Mouse (Mus musculus): ENCODE measurements around the gene Vps13d.

The Vps13d gene

GRCm38 (mm10) chr4:145073728-145074127 lies 121.1 kb downstream of the Vps13d start:
- no peak for DNase-seq

- DNase-seq, result no peak
These were observed 122.9 kb downstream of the Vps13d start for GRCm38 (mm10) chr4:145071942-145072341.

GRCm38 (mm10) chr4:145067019-145067680 lies 127.7 kb downstream of the Vps13d start:
- no peak for DNase-seq

GRCm38 (mm10) chr4:145066336-145067018 lies 128.3 kb downstream of the Vps13d start:
- DNase-seq, result no peak

- no peak for DNase-seq
These were observed 135.9 kb downstream of the Vps13d start for GRCm38 (mm10) chr4:145058749-145059442.

GRCm38 (mm10) chr4:145056346-145056745 lies 138.5 kb downstream of the Vps13d start:
- no peak for DNase-seq

- no peak for DNase-seq
These were observed 139.0 kb downstream of the Vps13d start for GRCm38 (mm10) chr4:145055792-145056191.

GRCm38 (mm10) chr4:145054369-145054768 lies 140.4 kb downstream of the Vps13d start:
- DNase-seq, result no peak

- DNase-seq, result no peak
These were observed 142.1 kb downstream of the Vps13d start for GRCm38 (mm10) chr4:145052697-145053096.

GRCm38 (mm10) chr4:145052282-145052681 lies 142.5 kb downstream of the Vps13d start:
- peak in 1 of 2 experiments; percentile 11 for DNase-seq

- DNase-seq, result no peak
These were observed 143.4 kb downstream of the Vps13d start for GRCm38 (mm10) chr4:145051209-145051969.

GRCm38 (mm10) chr4:145050518-145051208 lies 144.1 kb downstream of the Vps13d start:
- DNase-seq, result peak; percentile 53 to 59

- DNase-seq, result no peak
These were observed 146.8 kb downstream of the Vps13d start for GRCm38 (mm10) chr4:145047964-145048363.

GRCm38 (mm10) chr4:145046032-145046401 lies 148.8 kb downstream of the Vps13d start:
- DNase-seq, result no peak

- DNase-seq, result no peak
These were observed 149.3 kb downstream of the Vps13d start for GRCm38 (mm10) chr4:145045312-145046031.

- no peak for DNase-seq
These were observed 153.5 kb downstream of the Vps13d start for GRCm38 (mm10) chr4:145041223-145041870.

- peak; percentile 48 to 53 for DNase-seq
These were observed 157.0 kb downstream of the Vps13d start for GRCm38 (mm10) chr4:145037631-145038416.

- DNase-seq, result no peak
These were observed 157.8 kb downstream of the Vps13d start for GRCm38 (mm10) chr4:145037006-145037405.

GRCm38 (mm10) chr4:145035450-145035849 lies 159.4 kb downstream of the Vps13d start:
- no peak for DNase-seq

GRCm38 (mm10) chr4:145034506-145035243 lies 160.1 kb downstream of the Vps13d start:
- peak in 1 of 2 experiments; percentile 26 for DNase-seq

Data from cerebellum, postnatal 10 days (tissue).